Mouse (Mus musculus) spleen, adult 2 months (tissue): Measurements from ENCODE around the gene Hoxd9.

Experiments used
- CTCF ChIP-seq: fragments of 200-500 bp; IDR thresholded peaks from 2 replicates; pipeline ENCODE4 v1.5.1; 2011; ENCODE audit warnings: mild to moderate bottlenecking, inconsistent platforms; ENCODE audit not compliant: insufficient read depth, insufficient read length, insufficient replicate concordance; ENCODE audit errors: extremely low read depth
- POLR2A ChIP-seq: fragments of 200-500 bp; IDR thresholded peaks from 2 replicates; pipeline ENCODE4 v1.6.1; 2011; ENCODE audit warnings: low read depth, low read length, inconsistent platforms

- TF ChIP-seq POLR2A, result no peak
- TF ChIP-seq CTCF, result no peak
Observed at GRCm38 (mm10) chr2:74746298-74746921, 48.9 kb downstream of the Hoxd9 start.
